Mouse (Mus musculus) liver, embryonic 13.5 days (tissue): ENCODE data around the gene Plcb4. TPM values are rescaled to one million over a fixed set of nuclear protein-coding genes. Genes with fewer than 3 reads are reported as not detected.

Source experiments
- ATAC-seq: fragments of 200-750 bp; cut with Nextera tagmentation; 2 replicates; pipeline ENCODE4 v1.8.0; 2017; ENCODE audit warnings: low read depth, mild to moderate bottlenecking, moderate number of reproducible peaks, moderate library complexity
- DNase-seq: peaks from one replicate; pipeline ENCODE4 v3.0.0; 2022
- H3K27ac ChIP-seq: fragments of 300-500 bp; sonication (generic); 2 replicates; pipeline ENCODE4 v1.5.1; 2015; ENCODE audit warnings: moderate library complexity, mild to moderate bottlenecking, inconsistent platforms
- H3K27me3 ChIP-seq: fragments of 300-500 bp; sonication (generic); 2 replicates; pipeline ENCODE4 v1.6.1; 2015; ENCODE audit warnings: mild to moderate bottlenecking, inconsistent platforms
- H3K36me3 ChIP-seq: fragments of 300-500 bp; sonication (generic); 2 replicates; pipeline ENCODE4 v1.6.1; 2015; ENCODE audit warnings: mild to moderate bottlenecking, inconsistent platforms
- H3K4me1 ChIP-seq: fragments of 300-500 bp; sonication (generic); replicated peaks from 2 replicates; pipeline ENCODE4 v1.6.1; 2015; ENCODE audit warnings: inconsistent platforms
- H3K4me2 ChIP-seq: fragments of 300-500 bp; sonication (generic); 2 replicates; pipeline ENCODE4 v1.6.1; 2015; ENCODE audit warnings: inconsistent platforms, mild to moderate bottlenecking, moderate library complexity
- H3K4me3 ChIP-seq: fragments of 300-500 bp; sonication (generic); replicated peaks from 2 replicates; pipeline ENCODE4 v1.5.1; 2015; ENCODE audit warnings: mild to moderate bottlenecking, inconsistent platforms
- H3K9ac ChIP-seq: fragments of 300-500 bp; sonication (generic); 2 replicates; pipeline ENCODE4 v1.6.1; 2015; ENCODE audit warnings: mild to moderate bottlenecking, inconsistent platforms
- H3K9me3 ChIP-seq: fragments of 300-500 bp; sonication (generic); replicated peaks from 2 replicates; pipeline ENCODE4 v1.6.1; 2016; ENCODE audit warnings: inconsistent platforms
- WGBS: fragments of 180-500 bp; shearing (Covaris S2); methylation state at CpG from one replicate; pipeline ENCODE4 v1.1.7; 2015; ENCODE audit not compliant: insufficient replicate concordance; 5-methylcytosine and 5-hydroxymethylcytosine counted together
- polyA plus RNA-seq: library from polyadenylated mRNA; unstranded; fragments of >200 nt; fragmentation: Nextera tagmentation; extraction: Ambion mirVana; gene quantifications from 2 replicates; pipeline ENCODE4 v1.2.1, GENCODE M21; 2015

Gene Plcb4
- polyA plus RNA-seq, 1 experiment from 2014 or later, result 3.1 TPM

GRCm38 (mm10) chr2:135676978-135677501 lies 18.2 kb downstream of the Plcb4 start:
- Histone ChIP-seq H3K9me3 (no peaks in the 10 kb centered on the region), H3K27me3 (no peaks in the 10 kb centered on the region), H3K4me3 (no peak overlapping the region), H3K9ac (no peak overlapping the region), H3K4me2 (no peak overlapping the region), H3K4me1 (peaks cover 8% of the 10 kb centered on the region), H3K27ac (no peak overlapping the region), H3K36me3 (no peaks in the 10 kb centered on the region)
- no peak for DNase-seq
- ATAC-seq, result no peak
- WGBS, result 66% methylated on average over 8 of the region's 8 CpGs

GRCm38 (mm10) chr2:135677601-135678000 lies 18.8 kb downstream of the Plcb4 start:
- H3K4me3 ChIP-seq, result no peak overlapping the region
- no peak overlapping the region for H3K27ac ChIP-seq
- 60% methylated on average over 5 of the region's 5 CpGs for WGBS
- H3K9me3 ChIP-seq, result no peaks in the 10 kb centered on the region
- DNase-seq (no peak), ATAC-seq (no peak)
- no peaks in the 10 kb centered on the region for H3K36me3 ChIP-seq
- no peak overlapping the region for H3K9ac ChIP-seq
- H3K27me3 ChIP-seq, result no peaks in the 10 kb centered on the region
- H3K4me1 ChIP-seq, result peaks cover 8% of the 10 kb centered on the region
- H3K4me2 ChIP-seq, result no peak overlapping the region

GRCm38 (mm10) chr2:135680001-135680400 lies 21.2 kb downstream of the Plcb4 start:
- peaks cover 8% of the 10 kb centered on the region for H3K4me1 ChIP-seq

GRCm38 (mm10) chr2:135680406-135681134 lies 21.8 kb downstream of the Plcb4 start:
- Histone ChIP-seq H3K9ac (no peak overlapping the region), H3K4me1 (peaks cover 8% of the 10 kb centered on the region), H3K36me3 (no peaks in the 10 kb centered on the region), H3K9me3 (no peaks in the 10 kb centered on the region), H3K27ac (no peak overlapping the region), H3K4me3 (no peak overlapping the region), H3K27me3 (no peaks in the 10 kb centered on the region), H3K4me2 (no peak overlapping the region)
- no peak for ATAC-seq
- no peak for DNase-seq
- WGBS, result 81% methylated on average over 5 of the region's 5 CpGs

More at GRCm38 (mm10) chr2:135680001-135680400, 21.2 kb downstream of the Plcb4 start:
- no peaks in the 10 kb centered on the region for H3K27me3 ChIP-seq
- no peaks in the 10 kb centered on the region for H3K9me3 ChIP-seq
- WGBS, result 45% methylated on average over 8 of the region's 8 CpGs
- no peaks in the 10 kb centered on the region for H3K36me3 ChIP-seq
- ATAC-seq (no peak), DNase-seq (no peak)
- no peak overlapping the region for H3K27ac ChIP-seq
- H3K9ac ChIP-seq, result no peak overlapping the region
- no peak overlapping the region for H3K4me2 ChIP-seq
- no peak overlapping the region for H3K4me3 ChIP-seq

GRCm38 (mm10) chr2:135683684-135684440 lies 25.1 kb downstream of the Plcb4 start:
- 68% methylated on average over 10 of the region's 10 CpGs for WGBS
- ATAC-seq, result no peak
- Histone ChIP-seq H3K27me3 (no peaks in the 10 kb centered on the region), H3K27ac (no peak overlapping the region), H3K4me3 (no peak overlapping the region), H3K4me2 (no peak overlapping the region), H3K36me3 (no peaks in the 10 kb centered on the region), H3K9me3 (no peaks in the 10 kb centered on the region), H3K9ac (no peak overlapping the region), H3K4me1 (peaks cover 8% of the 10 kb centered on the region)
- no peak for DNase-seq

- Histone ChIP-seq H3K27me3 (no peaks in the 10 kb centered on the region), H3K9ac (no peak overlapping the region), H3K36me3 (no peaks in the 10 kb centered on the region), H3K4me2 (no peak overlapping the region), H3K4me1 (no peaks in the 10 kb centered on the region), H3K9me3 (no peaks in the 10 kb centered on the region), H3K4me3 (no peak overlapping the region), H3K27ac (no peak overlapping the region)
- no peak for DNase-seq
- 68% methylated on average over 4 of the region's 4 CpGs for WGBS
- ATAC-seq, result no peak
Measured at GRCm38 (mm10) chr2:135686692-135687091, 27.9 kb downstream of the Plcb4 start.

GRCm38 (mm10) chr2:135687585-135687984 lies 28.8 kb downstream of the Plcb4 start:
- H3K4me1 ChIP-seq, result no peaks in the 10 kb centered on the region; the same call in 1 of the 2 replicates
- no peak for ATAC-seq
- H3K27me3 ChIP-seq, result no peaks in the 10 kb centered on the region
- H3K27ac ChIP-seq, result no peak overlapping the region
- no peak overlapping the region for H3K4me3 ChIP-seq
- no peak for DNase-seq
- WGBS, result 86% methylated on average over 5 of the region's 5 CpGs
- H3K9me3 ChIP-seq, result no peaks in the 10 kb centered on the region
- no peaks in the 10 kb centered on the region for H3K36me3 ChIP-seq
- no peak overlapping the region for H3K9ac ChIP-seq
- H3K4me2 ChIP-seq, result no peak overlapping the region

- no peaks in the 10 kb centered on the region for H3K36me3 ChIP-seq
- H3K27ac ChIP-seq, result no peak overlapping the region
- H3K9me3 ChIP-seq, result no peaks in the 10 kb centered on the region
- peaks cover 2% of the 10 kb centered on the region; the same call in 1 of the 2 replicates for H3K4me1 ChIP-seq
- no peak overlapping the region for H3K4me2 ChIP-seq
- WGBS, result 43% methylated on average over 12 of the region's 12 CpGs
- H3K4me3 ChIP-seq, result no peak overlapping the region
- ATAC-seq (no peak), DNase-seq (no peak)
- no peaks in the 10 kb centered on the region for H3K27me3 ChIP-seq
- H3K9ac ChIP-seq, result no peak overlapping the region
Measured at GRCm38 (mm10) chr2:135692568-135693488, 34.0 kb downstream of the Plcb4 start.

- H3K27me3 ChIP-seq, result no peaks in the 10 kb centered on the region
- H3K9me3 ChIP-seq, result no peaks in the 10 kb centered on the region
- peak overlapping the region; percentile 53; the same call in 1 of the 2 replicates for H3K27ac ChIP-seq
- WGBS, result 35% methylated on average over 7 of the region's 7 CpGs
- ATAC-seq (peak; percentile 96), DNase-seq (peak; percentile 38)
- H3K4me2 ChIP-seq, result no peak overlapping the region
- peaks cover 23% of the 10 kb centered on the region for H3K4me1 ChIP-seq
- no peak overlapping the region for H3K4me3 ChIP-seq
- H3K36me3 ChIP-seq, result no peaks in the 10 kb centered on the region
- H3K9ac ChIP-seq, result no peak overlapping the region
Measured at GRCm38 (mm10) chr2:135700686-135701413, 42.0 kb downstream of the Plcb4 start.

GRCm38 (mm10) chr2:135704673-135705072 lies 45.9 kb downstream of the Plcb4 start:
- H3K4me2 ChIP-seq, result no peak overlapping the region
- DNase-seq (no peak), ATAC-seq (no peak)
- no peak overlapping the region for H3K4me3 ChIP-seq
- no peak overlapping the region for H3K9ac ChIP-seq
- peaks cover 27% of the 10 kb centered on the region for H3K4me1 ChIP-seq
- no peaks in the 10 kb centered on the region for H3K36me3 ChIP-seq
- no peaks in the 10 kb centered on the region for H3K9me3 ChIP-seq
- 75% methylated on average over 5 of the region's 5 CpGs for WGBS
- no peak overlapping the region for H3K27ac ChIP-seq
- no peaks in the 10 kb centered on the region for H3K27me3 ChIP-seq
